Mouse (Mus musculus): ENCODE results near the gene Wnt7a.
A peak's percentile ranks its signal among the peaks of the same experiment; 100 is the strongest.

Gene Wnt7a

DNA sequence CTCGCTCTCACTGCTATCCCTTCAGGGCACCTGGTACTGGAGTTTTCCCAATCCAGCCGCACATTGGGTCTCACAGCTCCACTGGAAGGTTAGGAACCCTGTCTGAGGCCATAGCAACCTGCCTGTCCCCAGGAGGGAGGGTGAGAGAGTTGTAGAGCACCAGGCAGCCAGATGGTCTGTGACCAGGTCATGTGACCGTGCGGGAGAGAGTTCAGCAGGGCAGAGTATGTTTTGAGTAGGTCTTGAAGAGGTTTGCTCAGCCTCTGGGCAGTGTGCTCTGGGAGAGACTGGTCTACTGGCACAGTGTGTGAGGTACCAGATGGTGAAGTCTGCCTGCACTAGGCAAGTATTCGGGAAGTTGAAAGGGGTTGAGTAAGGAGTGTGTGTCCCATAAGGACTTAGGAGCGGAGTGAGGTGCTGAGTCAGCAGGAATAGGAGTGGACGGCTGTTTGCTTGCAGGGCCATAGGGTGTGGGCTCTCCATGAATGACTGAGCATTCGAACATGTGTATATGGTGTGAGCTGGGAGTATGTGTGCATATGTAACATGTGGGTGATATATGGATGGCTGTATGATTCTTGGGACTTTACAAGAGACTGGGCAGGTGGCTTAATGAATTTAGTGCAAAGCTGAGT lies 71.4 kb downstream of the Wnt7a start:
- no peak for DNase-seq

DNA sequence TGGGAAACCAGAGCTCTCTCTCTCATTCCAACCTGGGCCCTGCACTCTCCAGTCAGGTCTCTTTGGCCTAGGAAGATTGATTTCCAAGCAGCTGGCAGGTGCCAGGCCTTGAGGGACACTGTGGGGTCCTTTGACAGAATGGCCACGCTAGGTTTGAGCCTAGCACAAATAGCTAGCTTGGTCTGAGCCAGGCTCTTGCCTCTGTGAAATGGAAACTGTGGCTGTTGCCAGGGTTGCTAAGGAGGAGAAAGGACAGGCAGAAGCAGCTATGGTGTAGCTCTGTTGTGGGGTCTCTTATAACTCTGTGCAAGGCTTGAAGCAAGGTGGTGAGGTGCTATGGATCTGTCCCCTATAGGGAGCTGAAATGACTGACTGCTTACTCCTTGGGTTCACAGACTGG lies 75.7 kb downstream of the Wnt7a start:
- DNase-seq = peak in 1 of 2 experiments; percentile 6

DNA sequence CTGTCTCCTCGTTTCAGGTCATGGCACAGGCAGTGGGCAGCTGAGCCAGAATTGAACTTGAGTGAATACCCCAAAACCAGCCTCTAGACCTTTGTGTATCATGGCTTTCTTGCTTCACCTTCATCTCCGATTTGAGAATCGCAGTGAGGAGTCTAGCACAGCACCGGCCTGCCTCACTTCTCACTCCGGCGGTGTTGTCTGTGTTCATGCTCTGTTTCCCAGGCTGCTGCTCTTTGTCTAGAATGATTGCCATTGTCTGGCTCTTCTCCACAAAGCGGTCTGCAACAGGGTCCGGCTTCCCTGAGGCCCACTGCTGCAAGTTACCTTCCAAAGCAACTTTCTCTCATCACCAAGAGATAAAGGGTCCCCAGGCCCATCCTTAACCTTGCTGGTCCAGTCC lies 79.3 kb downstream of the Wnt7a start:
- no peak for DNase-seq

DNA sequence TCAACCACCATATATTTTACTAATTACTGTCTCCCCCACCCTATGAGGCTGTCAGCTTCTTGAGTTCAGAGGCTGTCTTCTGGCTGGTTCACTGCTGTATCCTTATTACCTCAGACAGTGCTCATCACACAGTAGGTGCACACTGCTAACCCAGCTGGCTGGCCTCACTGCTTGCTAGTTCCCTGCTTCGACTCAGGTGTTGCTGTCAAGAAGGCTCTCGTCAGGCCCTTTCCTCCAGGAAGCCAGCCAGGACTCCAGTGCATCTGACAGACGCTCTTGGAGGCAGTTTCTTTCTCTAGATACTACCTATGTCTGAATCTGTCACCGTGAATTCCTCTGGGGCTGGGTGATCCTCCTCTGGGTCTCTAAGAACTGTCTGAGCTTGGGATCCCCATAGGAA lies 85.6 kb downstream of the Wnt7a start:
- no peak for DNase-seq

DNA sequence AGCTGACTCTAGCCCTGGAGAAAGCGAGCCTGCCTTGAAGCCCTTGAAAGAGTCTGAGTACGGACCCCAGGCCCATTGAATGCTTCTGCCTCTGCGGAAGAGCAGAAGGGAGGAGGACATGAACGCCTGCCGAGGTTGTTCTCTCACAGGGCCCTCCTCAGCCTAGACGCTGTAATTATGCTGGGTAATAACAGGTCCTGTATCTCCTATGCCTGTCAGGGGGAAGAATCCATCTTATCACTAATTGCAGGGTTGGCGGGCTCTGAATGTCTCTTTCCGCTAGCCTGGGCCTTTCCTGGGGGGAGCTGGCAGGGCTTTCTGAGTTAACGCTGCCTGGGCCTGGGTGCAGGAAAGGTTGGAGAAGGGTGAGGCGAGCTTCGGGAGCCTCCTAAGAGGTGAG lies 86.4 kb downstream of the Wnt7a start:
- DNase-seq = no peak

DNA sequence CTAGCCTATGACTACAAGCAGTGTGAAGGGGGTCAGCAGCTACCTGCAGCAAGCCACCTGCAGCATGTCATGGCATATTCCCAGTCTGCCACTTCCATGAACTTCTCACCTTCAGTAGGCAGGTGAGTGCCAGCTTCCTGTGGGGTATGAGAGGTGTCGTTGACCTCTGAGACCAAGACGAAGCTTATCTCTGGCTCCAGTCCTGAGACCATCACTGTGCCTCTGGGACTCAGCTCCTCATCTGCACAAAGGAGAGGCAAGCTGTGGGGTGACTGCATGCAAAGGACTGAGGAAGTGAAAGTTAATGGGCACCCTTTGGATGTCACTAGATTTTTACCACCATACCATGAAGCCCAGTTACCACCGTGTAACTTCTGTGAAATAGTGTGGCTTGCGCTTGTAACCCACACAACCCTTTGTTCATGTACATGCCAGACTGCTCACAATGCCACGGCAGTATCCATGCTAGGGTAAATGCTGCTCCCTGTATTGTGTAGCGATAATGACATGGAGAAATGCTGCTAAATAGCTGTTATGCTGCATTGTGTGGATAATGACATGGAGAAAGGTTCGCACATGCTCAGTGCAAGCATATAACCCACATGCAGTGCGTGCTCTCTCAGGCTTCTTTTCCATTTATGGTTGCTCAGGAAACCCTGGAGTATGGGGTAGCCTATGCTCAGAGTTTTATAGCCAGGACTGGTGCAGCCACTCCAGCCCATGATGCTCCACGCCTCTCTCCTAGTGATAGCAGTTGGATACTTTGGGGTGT lies 89.0 kb downstream of the Wnt7a start:
- DNase-seq = no peak
